ENCODE assay signal across 14 mouse cellular contexts in the genomic region with DNA sequence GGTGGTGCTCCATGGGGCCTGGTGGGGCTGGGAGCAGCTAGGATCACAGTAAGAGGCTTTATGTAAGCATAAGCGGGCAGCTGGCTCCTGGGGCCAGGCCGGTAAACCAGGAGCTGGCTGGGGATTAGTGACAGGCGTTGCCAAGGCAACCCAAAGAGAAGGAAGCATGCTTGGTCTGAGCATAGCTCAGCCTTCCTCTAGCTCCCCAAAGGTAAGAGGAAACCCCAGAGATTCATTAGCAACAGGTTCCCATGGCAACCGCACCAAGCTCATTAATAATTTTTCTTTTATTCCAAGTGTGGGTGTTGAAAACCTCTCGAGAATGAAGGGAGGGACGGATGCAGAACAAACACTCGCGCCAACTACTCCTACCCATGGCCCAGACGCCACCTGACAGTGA. TPM values are rescaled to one million over a fixed set of nuclear protein-coding genes. Genes with fewer than 3 reads are reported as not detected.
A peak's percentile ranks its signal among the peaks of the same experiment; 100 is the strongest.
DNase-seq lines count a peak whose midpoint lies in the region; ATAC-seq and TF ChIP-seq lines count a peak whose summit lies in the region.
"Had no signal": no experiment of that assay in that cellular context is flagged by ENCODE, and none has a peak within 500 bp of the region (broad histone marks: within the 10 kb centered on the region; RNA-seq: fewer than 3 reads in every experiment).

No protein-coding gene starts in this region.

- H3K9me3 ChIP-seq in lung, embryonic 14.5 days (ENCODE audit: low read depth, low read length), result no peaks in the 10 kb centered on the region
- H3K9me3 ChIP-seq in forebrain, embryonic 11.5 days (ENCODE audit: control insufficient read depth, low read length), result no peaks in the 10 kb centered on the region
- H3K9me3 ChIP-seq in neural tube, embryonic 15.5 days (replicated peaks), result no peaks in the 10 kb centered on the region

- 29% methylated on average over 9 of the region's 9 CpGs for WGBS in lung, embryonic 14.5 days
- 16% methylated on average over 9 of the region's 9 CpGs for WGBS in forebrain, embryonic 11.5 days
- WGBS in neural tube, embryonic 15.5 days, result 20% methylated on average over 9 of the region's 9 CpGs
- WGBS in heart, adult 2 months, result 71% methylated on average over 9 of the region's 9 CpGs

- H3K4me1 ChIP-seq in lung, embryonic 14.5 days (ENCODE audit: insufficient read depth), result peaks cover 31% of the 10 kb centered on the region
- H3K4me1 ChIP-seq in forebrain, embryonic 11.5 days (replicated peaks; ENCODE audit: control insufficient read depth, insufficient read depth, low read length), result peaks cover 42% of the 10 kb centered on the region
- H3K4me1 ChIP-seq in neural tube, embryonic 15.5 days, result peaks cover 66% of the 10 kb centered on the region
- peaks cover 1% of the 10 kb centered on the region; the same call in 1 of the 2 replicates for H3K4me1 ChIP-seq in heart, adult 2 months (ENCODE audit: control insufficient read depth, insufficient read depth, low read length)

- no peak for TF ChIP-seq POLR2A in heart, adult 2 months (IDR thresholded peaks at IDR 0.05; ENCODE audit: insufficient read depth, low read depth, low read length)

- H3K36me3 ChIP-seq in lung, embryonic 14.5 days (ENCODE audit: insufficient read depth), result no peaks in the 10 kb centered on the region
- H3K36me3 ChIP-seq in forebrain, embryonic 11.5 days (ENCODE audit: control insufficient read depth, insufficient read depth, low read length), result no peaks in the 10 kb centered on the region
- H3K36me3 ChIP-seq in neural tube, embryonic 15.5 days, result no peaks in the 10 kb centered on the region
- H3K36me3 ChIP-seq in heart, adult 2 months (ENCODE audit: control insufficient read depth, insufficient read depth, low read length), result no peaks in the 10 kb centered on the region

- TF ChIP-seq EP300 in heart, adult 2 months (IDR thresholded peaks at IDR 0.05; ENCODE audit: insufficient read depth, low read depth, low read length), result no peak

- H3K27me3 ChIP-seq in lung, embryonic 14.5 days (ENCODE audit: insufficient read depth, low read length), result no peaks in the 10 kb centered on the region
- H3K27me3 ChIP-seq in forebrain, embryonic 11.5 days (ENCODE audit: control insufficient read depth, insufficient read depth, low read length), result no peaks in the 10 kb centered on the region
- H3K27me3 ChIP-seq in neural tube, embryonic 15.5 days (replicated peaks), result no peaks in the 10 kb centered on the region
- H3K27me3 ChIP-seq in heart, adult 2 months (ENCODE audit: control insufficient read depth, insufficient read depth, low read length), result no peaks in the 10 kb centered on the region

- peak; percentile 55 for DNase-seq in lung, embryonic 14.5 days
- no peak for DNase-seq in lung, postnatal 10 days
- DNase-seq in forebrain, embryonic 11.5 days (ENCODE audit: low spot score), result peak; percentile 79
- DNase-seq in layer of hippocampus, adult 9-11 months, result peak; percentile 74
- no peak for DNase-seq in heart, adult 2 months
- no peak for DNase-seq in ovary, adult 18-20 months (ENCODE audit: low spot score)
- DNase-seq in gastrocnemius, adult 8-10 months (ENCODE audit: low spot score in 2 of 2), result no peak
- DNase-seq: cerebellum, adult 11-12 months; kidney, adult 9 months; lung, postnatal 4 days had no signal

- H3K4me2 ChIP-seq in lung, embryonic 14.5 days, result no peak overlapping the region
- H3K4me2 ChIP-seq in forebrain, embryonic 11.5 days (ENCODE audit: low read depth, low read length, severe bottlenecking), result no peak overlapping the region
- no peak overlapping the region; the same call in 1 of the 2 replicates for H3K4me2 ChIP-seq in neural tube, embryonic 15.5 days

- no peak overlapping the region for H3K27ac ChIP-seq in lung, embryonic 14.5 days (ENCODE audit: low read depth)
- H3K27ac ChIP-seq in forebrain, embryonic 11.5 days (ENCODE audit: low read depth, low read length), result peak overlapping the region; percentile 8; the same call in 1 of the 2 replicates
- peak overlapping the region; percentile 18 for H3K27ac ChIP-seq in neural tube, embryonic 15.5 days (replicated peaks)
- no peak overlapping the region for H3K27ac ChIP-seq in heart, adult 2 months

- H3K4me3 ChIP-seq in lung, embryonic 14.5 days (ENCODE audit: low read depth, low read length), result no peak overlapping the region
- no peak overlapping the region for H3K4me3 ChIP-seq in forebrain, embryonic 11.5 days (ENCODE audit: low read depth, low read length)
- no peak overlapping the region for H3K4me3 ChIP-seq in neural tube, embryonic 15.5 days (replicated peaks)
- H3K4me3 ChIP-seq in heart, adult 2 months, result no peak overlapping the region

- H3K9ac ChIP-seq in lung, embryonic 14.5 days, result no peak overlapping the region
- no peak overlapping the region for H3K9ac ChIP-seq in forebrain, embryonic 11.5 days (ENCODE audit: low read length)
- no peak overlapping the region for H3K9ac ChIP-seq in neural tube, embryonic 15.5 days (replicated peaks)
- H3K9ac ChIP-seq in heart, adult 2 months (ENCODE audit: low read depth, low read length), result no peak overlapping the region

- ATAC-seq in lung, embryonic 14.5 days (ENCODE audit: insufficient read depth), result no peak
- ATAC-seq in forebrain, embryonic 11.5 days (replicated peaks; ENCODE audit: low FRiP score), result peak; percentile 78
- no peak for ATAC-seq in neural tube, embryonic 15.5 days (ENCODE audit: low FRiP score)

- intact Hi-C loops in heart, adult 2 months (cut with DNase I), result no loop called here

- no peaks in the 10 kb centered on the region for H3K79me2 ChIP-seq in heart, adult 2 months (replicated peaks; ENCODE audit: control insufficient read depth, insufficient read depth, low read length)

- TF ChIP-seq CTCF in lung, embryonic 14.5 days (IDR thresholded peaks at IDR 0.05; ENCODE audit: low read depth), result no peak
- no peak for TF ChIP-seq CTCF in heart, adult 2 months (IDR thresholded peaks at IDR 0.05)

RNA-seq across cellular contexts. Expression of gene Cacna1h, which starts 14.7 kb away (rescaled TPM):
- polyA plus RNA-seq in lung, embryonic 14.5 days (2014; fragmentation: Nextera tagmentation; extraction: Ambion mirVana), result 3.6 and 4.4 TPM in 2 replicates
- polyA plus RNA-seq in forebrain, embryonic 11.5 days (2014; fragmentation: Nextera tagmentation; extraction: Ambion mirVana), result 4.4 and 4.7 TPM in 2 replicates
- 10.1 and 10.9 TPM in 2 replicates for polyA plus RNA-seq in neural tube, embryonic 15.5 days (2015; fragmentation: Nextera tagmentation; extraction: Ambion mirVana)
- 1 to 10 TPM; 4.5 to 5.5 TPM for total RNA-seq in heart, adult 2 months (2021)
- polyA plus RNA-seq in heart, adult 2 months (2012; rRNA removed), result 20.4 and 23.2 TPM in 2 replicates
- total RNA-seq in gastrocnemius, adult 8-10 months (2022), result 1 to 10 TPM in 3 of 4 experiments, under 1 TPM in 1; 0.68 to 1.7 (median 1.6) TPM

RNA-seq across cellular contexts. Expression of gene Tekt4, which starts 35.5 kb away (rescaled TPM):
- polyA plus RNA-seq in lung, embryonic 14.5 days (2014; fragmentation: Nextera tagmentation; extraction: Ambion mirVana), result 0.18 and 0.20 TPM in 2 replicates
- 0.12 and 0.29 TPM in 2 replicates for polyA plus RNA-seq in forebrain, embryonic 11.5 days (2014; fragmentation: Nextera tagmentation; extraction: Ambion mirVana)
- 0.67 and 0.84 TPM in 2 replicates for polyA plus RNA-seq in neural tube, embryonic 15.5 days (2015; fragmentation: Nextera tagmentation; extraction: Ambion mirVana)
- not detected for total RNA-seq in heart, adult 2 months (2021)
- 0.61 and 1.2 TPM in 2 replicates for polyA plus RNA-seq in heart, adult 2 months (2012; rRNA removed)
- total RNA-seq in gastrocnemius, adult 8-10 months (2022), result not detected
- polyA plus RNA-seq: stomach, embryonic 16.5 days had no signal

RNA-seq across cellular contexts. Expression of gene Tpsg1, which starts 49.9 kb away (rescaled TPM):
- 0.25 and 0.31 TPM in 2 replicates for polyA plus RNA-seq in lung, embryonic 14.5 days (2014; fragmentation: Nextera tagmentation; extraction: Ambion mirVana)
- 0.45 TPM in 1 of 2 replicates, not detected in the other for polyA plus RNA-seq in forebrain, embryonic 11.5 days (2014; fragmentation: Nextera tagmentation; extraction: Ambion mirVana)
- polyA plus RNA-seq in neural tube, embryonic 15.5 days (2015; fragmentation: Nextera tagmentation; extraction: Ambion mirVana), result 0.34 and 0.74 TPM in 2 replicates
- total RNA-seq in heart, adult 2 months (2021), result not detected
- polyA plus RNA-seq in heart, adult 2 months (2012; rRNA removed), result 0.47 and 0.61 TPM in 2 replicates
- not detected for total RNA-seq in gastrocnemius, adult 8-10 months (2022)
- total RNA-seq: left cerebral cortex, postnatal 36 days had no signal
- polyA plus RNA-seq: frontal cortex, adult 2 months had no signal

RNA-seq across cellular contexts. Expression of gene Tpsb2, which starts 52.8 kb away (rescaled TPM):
- polyA plus RNA-seq in lung, embryonic 14.5 days (2014; fragmentation: Nextera tagmentation; extraction: Ambion mirVana), result 1.3 and 2.4 TPM in 2 replicates
- polyA plus RNA-seq in forebrain, embryonic 11.5 days (2014; fragmentation: Nextera tagmentation; extraction: Ambion mirVana), result not detected in 2 replicates
- polyA plus RNA-seq in neural tube, embryonic 15.5 days (2015; fragmentation: Nextera tagmentation; extraction: Ambion mirVana), result 1.2 and 1.8 TPM in 2 replicates
- 1 to 10 TPM; 1.4 to 2.5 TPM for total RNA-seq in heart, adult 2 months (2021)
- 6.3 and 8.2 TPM in 2 replicates for polyA plus RNA-seq in heart, adult 2 months (2012; rRNA removed)
- 1 to 10 TPM; 1.7 to 5.9 (median 3.9) TPM for total RNA-seq in gastrocnemius, adult 8-10 months (2022)
- total RNA-seq: left cerebral cortex, postnatal 36 days had no signal
- polyA plus RNA-seq: frontal cortex, adult 2 months had no signal

Comparison
In these comparisons a context has a peak if more than half of its experiments do, and no peak if none do; other contexts are left out.
1. DNase-seq: peak in lung, embryonic 14.5 days (single experiment), forebrain, embryonic 11.5 days (single experiment) and layer of hippocampus, adult 9-11 months (single experiment); none in lung, postnatal 10 days (single experiment), heart, adult 2 months (0 of 2), ovary, adult 18-20 months (single experiment) and gastrocnemius, adult 8-10 months (0 of 2).
2. H3K27ac ChIP-seq: peak in forebrain, embryonic 11.5 days (single experiment) and neural tube, embryonic 15.5 days (single experiment); none in lung, embryonic 14.5 days (single experiment) and heart, adult 2 months (single experiment).